Mouse (Mus musculus): ENCODE results near the gene Heyl. TPM values are rescaled to one million over a fixed set of nuclear protein-coding genes. Genes with fewer than 3 reads are reported as not detected.
A peak's percentile ranks its signal among the peaks of the same experiment; 100 is the strongest.

Gene Heyl
- polyA plus RNA-seq, 1 experiment: 4.3 TPM

DNA sequence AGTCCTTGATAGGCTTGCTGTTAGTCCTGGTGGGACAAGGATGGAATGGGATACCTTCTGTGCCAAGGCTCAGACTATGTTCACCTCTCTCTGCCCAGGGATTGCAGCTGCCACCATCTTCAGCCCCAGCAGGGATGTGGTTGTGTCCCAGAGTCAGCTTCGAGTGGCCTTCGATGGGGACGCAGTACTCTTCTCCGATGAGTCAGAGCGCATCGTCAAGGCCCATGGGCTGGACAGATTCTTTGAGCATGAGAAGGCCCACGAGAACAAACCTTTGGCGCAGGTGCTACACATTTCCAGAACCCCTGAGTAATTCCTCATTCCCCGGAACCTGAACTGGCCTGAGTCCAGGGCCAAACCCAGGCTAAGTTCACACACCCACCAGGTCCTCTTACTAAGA lies 19.4 kb upstream of the Heyl start:
- H3K27ac ChIP-seq (ENCODE audit: control insufficient read depth, insufficient read depth, low read length): no peak overlapping the region
- TF ChIP-seq POLR2A (IDR thresholded peaks at IDR 0.05; ENCODE audit: control insufficient read depth, extremely low read depth, insufficient read depth, low read length, poor library complexity) (no peak), CTCF (IDR thresholded peaks at IDR 0.05; ENCODE audit: borderline replicate concordance, control insufficient read depth, extremely low read depth, insufficient read depth, low read length, poor library complexity) (no peak)
- no peaks in the 10 kb centered on the region for H3K36me3 ChIP-seq (ENCODE audit: control insufficient read depth, insufficient read depth, low read length)
- no peaks in the 10 kb centered on the region for H3K27me3 ChIP-seq (ENCODE audit: control insufficient read depth, insufficient read depth, low read length)
- H3K4me3 ChIP-seq (ENCODE audit: control insufficient read depth, insufficient read depth, low read length): no peak overlapping the region
- no peaks in the 10 kb centered on the region for H3K4me1 ChIP-seq (replicated peaks; ENCODE audit: control insufficient read depth, insufficient read depth, low read length)
- no peak for DNase-seq
- 92% methylated on average over 9 of the region's 9 CpGs for WGBS

DNA sequence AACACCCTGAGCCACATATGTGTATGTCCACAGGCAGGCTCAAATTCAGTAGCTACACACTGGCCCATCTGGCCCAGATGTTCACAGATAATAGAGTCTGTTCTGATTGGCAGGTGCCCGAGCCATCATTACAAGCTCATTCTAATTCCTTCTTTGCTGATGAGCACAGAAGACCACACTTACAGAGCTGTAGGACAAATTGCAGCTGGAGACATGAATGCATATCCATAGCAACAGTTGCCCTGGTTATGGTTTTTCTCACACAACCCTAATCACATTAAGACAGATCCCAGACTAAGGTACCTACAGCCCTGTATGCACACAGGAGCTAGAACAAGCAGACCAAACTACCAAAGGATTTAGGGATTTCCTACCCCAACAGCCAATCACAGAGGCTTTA lies 18.0 kb upstream of the Heyl start:
- H3K36me3 ChIP-seq (ENCODE audit: control insufficient read depth, insufficient read depth, low read length): no peaks in the 10 kb centered on the region
- no peak for DNase-seq
- no peak overlapping the region for H3K4me3 ChIP-seq (ENCODE audit: control insufficient read depth, insufficient read depth, low read length)
- 78% methylated on average over 1 of the region's 1 CpGs for WGBS
- no peaks in the 10 kb centered on the region for H3K4me1 ChIP-seq (replicated peaks; ENCODE audit: control insufficient read depth, insufficient read depth, low read length)
- TF ChIP-seq POLR2A (IDR thresholded peaks at IDR 0.05; ENCODE audit: control insufficient read depth, extremely low read depth, insufficient read depth, low read length, poor library complexity) (no peak), CTCF (IDR thresholded peaks at IDR 0.05; ENCODE audit: borderline replicate concordance, control insufficient read depth, extremely low read depth, insufficient read depth, low read length, poor library complexity) (no peak)
- no peak overlapping the region for H3K27ac ChIP-seq (ENCODE audit: control insufficient read depth, insufficient read depth, low read length)
- no peaks in the 10 kb centered on the region for H3K27me3 ChIP-seq (ENCODE audit: control insufficient read depth, insufficient read depth, low read length)

DNA sequence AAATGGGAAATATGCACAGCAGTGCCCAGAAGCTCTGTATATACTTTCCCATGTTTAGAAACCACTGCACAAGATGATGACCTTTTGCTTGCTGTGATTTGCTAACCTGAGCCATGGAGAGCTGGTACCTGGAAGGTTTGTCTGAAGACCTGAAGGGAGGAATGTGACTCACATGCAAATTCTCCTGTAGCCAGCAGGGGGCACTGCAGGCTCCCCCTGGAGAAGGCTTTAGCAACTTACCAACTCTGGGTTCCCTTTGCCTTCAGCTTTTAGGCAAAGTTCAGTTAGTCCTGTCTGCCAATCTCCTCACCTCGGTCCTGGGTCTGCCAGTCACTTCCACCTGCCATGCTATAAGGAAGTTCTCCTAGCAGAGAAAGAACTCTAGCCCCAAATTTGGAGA lies 16.6 kb upstream of the Heyl start:
- no peaks in the 10 kb centered on the region for H3K36me3 ChIP-seq (ENCODE audit: control insufficient read depth, insufficient read depth, low read length)
- peak; percentile 38 for DNase-seq
- H3K27me3 ChIP-seq (ENCODE audit: control insufficient read depth, insufficient read depth, low read length): no peaks in the 10 kb centered on the region
- TF ChIP-seq CTCF (IDR thresholded peaks at IDR 0.05; ENCODE audit: borderline replicate concordance, control insufficient read depth, extremely low read depth, insufficient read depth, low read length, poor library complexity) (peak; percentile 39; the same call in 1 of the 2 replicates), POLR2A (IDR thresholded peaks at IDR 0.05; ENCODE audit: control insufficient read depth, extremely low read depth, insufficient read depth, low read length, poor library complexity) (no peak)
- H3K4me3 ChIP-seq (ENCODE audit: control insufficient read depth, insufficient read depth, low read length): no peak overlapping the region
- H3K27ac ChIP-seq (ENCODE audit: control insufficient read depth, insufficient read depth, low read length): no peak overlapping the region
- WGBS: 4% methylated on average over 1 of the region's 1 CpGs
- H3K4me1 ChIP-seq (replicated peaks; ENCODE audit: control insufficient read depth, insufficient read depth, low read length): no peaks in the 10 kb centered on the region

DNA sequence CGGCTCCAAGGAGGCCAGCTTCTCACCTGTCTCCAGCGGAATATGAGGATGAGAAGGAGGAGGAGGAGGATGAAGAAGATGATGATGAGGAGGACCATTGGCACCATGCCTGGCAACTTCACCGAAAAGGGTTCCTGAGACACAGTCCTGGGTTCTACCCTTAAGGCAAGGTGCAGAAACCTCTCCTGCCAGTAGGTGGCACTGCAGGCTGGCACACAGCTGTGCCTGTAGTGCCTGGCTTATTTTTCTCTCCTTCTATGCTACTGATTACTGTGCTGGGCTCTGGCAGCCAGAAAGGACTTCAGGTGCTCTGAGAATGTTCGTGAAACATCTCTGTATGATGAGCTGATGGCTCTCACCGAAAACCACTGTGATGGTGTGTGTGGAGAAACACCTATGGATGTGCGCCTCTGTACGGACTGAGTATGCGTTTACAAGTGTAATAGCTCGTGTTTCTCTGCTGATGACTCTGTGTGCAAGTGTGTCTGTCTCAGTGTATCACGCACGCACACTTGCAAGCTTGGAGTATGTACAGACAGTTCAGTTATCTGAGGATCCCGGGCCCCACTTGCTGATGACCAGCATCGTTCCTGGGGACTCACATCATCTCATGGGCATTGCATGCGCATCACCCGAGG lies 13.5 kb upstream of the Heyl start:
- H3K27me3 ChIP-seq (ENCODE audit: control insufficient read depth, insufficient read depth, low read length): no peaks in the 10 kb centered on the region
- H3K4me1 ChIP-seq (replicated peaks; ENCODE audit: control insufficient read depth, insufficient read depth, low read length): no peaks in the 10 kb centered on the region
- no peak overlapping the region for H3K27ac ChIP-seq (ENCODE audit: control insufficient read depth, insufficient read depth, low read length)
- 70% methylated on average over 15 of the region's 15 CpGs for WGBS
- H3K4me3 ChIP-seq (ENCODE audit: control insufficient read depth, insufficient read depth, low read length): no peak overlapping the region
- peak; percentile 65 for DNase-seq
- TF ChIP-seq POLR2A (IDR thresholded peaks at IDR 0.05; ENCODE audit: control insufficient read depth, extremely low read depth, insufficient read depth, low read length, poor library complexity) (no peak), CTCF (IDR thresholded peaks at IDR 0.05; ENCODE audit: borderline replicate concordance, control insufficient read depth, extremely low read depth, insufficient read depth, low read length, poor library complexity) (peak; percentile 79; the same call in 1 of the 2 replicates)
- no peaks in the 10 kb centered on the region for H3K36me3 ChIP-seq (ENCODE audit: control insufficient read depth, insufficient read depth, low read length)

DNA sequence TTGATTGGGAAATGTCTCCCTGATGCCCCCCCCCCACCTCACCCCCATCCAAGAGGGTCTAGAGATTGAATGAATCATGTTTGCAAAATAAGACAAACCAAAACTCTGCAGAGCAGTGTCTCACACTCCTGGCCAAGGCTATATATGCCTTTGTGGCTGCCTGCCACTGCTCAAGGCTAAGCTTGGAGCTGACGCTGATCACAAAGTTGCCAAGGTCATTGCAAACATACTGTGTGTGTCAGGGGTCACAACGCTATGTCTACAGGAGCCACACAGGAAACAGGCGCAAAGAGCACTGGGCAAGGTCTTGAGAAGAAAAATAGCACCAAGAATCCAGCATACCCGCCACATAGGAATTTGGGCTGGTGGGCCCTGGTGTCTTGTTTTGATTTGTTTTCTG lies 12.7 kb upstream of the Heyl start:
- Histone ChIP-seq H3K4me3 (ENCODE audit: control insufficient read depth, insufficient read depth, low read length) (no peak overlapping the region), H3K27ac (ENCODE audit: control insufficient read depth, insufficient read depth, low read length) (no peak overlapping the region), H3K27me3 (ENCODE audit: control insufficient read depth, insufficient read depth, low read length) (no peaks in the 10 kb centered on the region), H3K4me1 (replicated peaks; ENCODE audit: control insufficient read depth, insufficient read depth, low read length) (no peaks in the 10 kb centered on the region), H3K36me3 (ENCODE audit: control insufficient read depth, insufficient read depth, low read length) (no peaks in the 10 kb centered on the region)
- no peak for DNase-seq
- TF ChIP-seq CTCF (IDR thresholded peaks at IDR 0.05; ENCODE audit: borderline replicate concordance, control insufficient read depth, extremely low read depth, insufficient read depth, low read length, poor library complexity) (no peak), POLR2A (IDR thresholded peaks at IDR 0.05; ENCODE audit: control insufficient read depth, extremely low read depth, insufficient read depth, low read length, poor library complexity) (no peak)
- WGBS: 85% methylated on average over 4 of the region's 4 CpGs

DNA sequence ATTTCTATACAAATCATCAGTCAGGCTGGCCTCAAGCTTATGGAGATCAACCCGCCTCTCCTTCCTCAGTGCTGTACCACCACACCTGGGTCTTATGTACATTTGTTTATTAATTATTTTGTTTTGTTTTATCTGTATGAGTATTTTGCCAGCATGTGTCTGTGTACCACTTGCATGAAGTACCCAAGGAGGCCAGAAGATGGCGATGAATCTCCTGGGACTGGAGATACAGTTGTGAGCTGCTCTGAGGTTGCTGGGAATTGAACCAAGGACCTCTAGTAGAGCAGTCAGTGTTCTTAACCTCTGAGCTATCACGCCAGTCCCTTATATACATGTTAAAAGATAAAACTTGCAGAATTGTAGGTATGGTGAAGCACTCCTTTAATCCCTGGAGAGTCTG lies 10.0 kb upstream of the Heyl start:
- DNase-seq: peak; percentile 38
- Histone ChIP-seq H3K27ac (ENCODE audit: control insufficient read depth, insufficient read depth, low read length) (no peak overlapping the region), H3K27me3 (ENCODE audit: control insufficient read depth, insufficient read depth, low read length) (no peaks in the 10 kb centered on the region), H3K36me3 (ENCODE audit: control insufficient read depth, insufficient read depth, low read length) (no peaks in the 10 kb centered on the region), H3K4me1 (replicated peaks; ENCODE audit: control insufficient read depth, insufficient read depth, low read length) (no peaks in the 10 kb centered on the region), H3K4me3 (ENCODE audit: control insufficient read depth, insufficient read depth, low read length) (no peak overlapping the region)
- TF ChIP-seq POLR2A (IDR thresholded peaks at IDR 0.05; ENCODE audit: control insufficient read depth, extremely low read depth, insufficient read depth, low read length, poor library complexity): no peak
- TF ChIP-seq CTCF (IDR thresholded peaks at IDR 0.05; ENCODE audit: borderline replicate concordance, control insufficient read depth, extremely low read depth, insufficient read depth, low read length, poor library complexity): no peak
- WGBS: 81% methylated on average over 3 of the region's 3 CpGs

Data from thymus, adult 2 months (tissue).